Comparison of ENCODE assay signal across 8 mouse cellular contexts in genomic region chr5:117509511-117510375, GRCm38 (mm10).
DNase-seq lines count a peak whose midpoint lies in the region; ATAC-seq lines count a peak whose summit lies in the region.

No protein-coding gene starts in this region.

- 45% methylated on average over 22 of the region's 22 CpGs for WGBS in midbrain, embryonic 10.5 days
- 48% methylated on average over 19 of the region's 22 CpGs for WGBS in midbrain, embryonic 16.5 days
- WGBS in forebrain, embryonic 11.5 days, result 40% methylated on average over 22 of the region's 22 CpGs

- H3K27me3 ChIP-seq in midbrain, embryonic 10.5 days (ENCODE audit: low read depth, poor library complexity, severe bottlenecking), result no peaks in the 10 kb centered on the region
- H3K27me3 ChIP-seq in midbrain, embryonic 16.5 days (ENCODE audit: control insufficient read depth, insufficient read depth, low read depth, low read length), result no peaks in the 10 kb centered on the region
- no peaks in the 10 kb centered on the region for H3K27me3 ChIP-seq in forebrain, embryonic 11.5 days (ENCODE audit: control insufficient read depth, insufficient read depth, low read length)

- H3K4me2 ChIP-seq in midbrain, embryonic 16.5 days (ENCODE audit: low read length), result no peak overlapping the region
- H3K4me2 ChIP-seq in forebrain, embryonic 11.5 days (ENCODE audit: low read depth, low read length, severe bottlenecking), result 0 out of 2 replicates have a peak overlapping the region, but pooled peaks have one; percentile 15

- no peak for ATAC-seq in midbrain, embryonic 16.5 days
- no peak for ATAC-seq in forebrain, embryonic 11.5 days (replicated peaks; ENCODE audit: low FRiP score)
- ATAC-seq in megakaryocyte, adult 5-6 weeks (ENCODE audit: poor library complexity, severe bottlenecking), result peak; percentile 78
- no peak; the same call in 1 of the 2 replicates for ATAC-seq in frontal cortex, adult (ENCODE audit: low TSS enrichment)

- H3K4me1 ChIP-seq in midbrain, embryonic 10.5 days, result peaks cover 12% of the 10 kb centered on the region
- no peaks in the 10 kb centered on the region for H3K4me1 ChIP-seq in midbrain, embryonic 16.5 days (ENCODE audit: control insufficient read depth, insufficient read depth, low read length)
- no peaks in the 10 kb centered on the region for H3K4me1 ChIP-seq in forebrain, embryonic 11.5 days (replicated peaks; ENCODE audit: control insufficient read depth, insufficient read depth, low read length)

- no peaks in the 10 kb centered on the region for H3K9me3 ChIP-seq in midbrain, embryonic 10.5 days (replicated peaks)
- no peaks in the 10 kb centered on the region for H3K9me3 ChIP-seq in midbrain, embryonic 16.5 days (replicated peaks; ENCODE audit: control insufficient read depth, low read length, poor library complexity, severe bottlenecking)
- H3K9me3 ChIP-seq in forebrain, embryonic 11.5 days (ENCODE audit: control insufficient read depth, low read length), result no peaks in the 10 kb centered on the region

- peak overlapping the region; percentile 68; the same call in 1 of the 2 replicates for H3K27ac ChIP-seq in midbrain, embryonic 10.5 days (replicated peaks)
- no peak overlapping the region for H3K27ac ChIP-seq in midbrain, embryonic 16.5 days (ENCODE audit: low read length)
- H3K27ac ChIP-seq in forebrain, embryonic 11.5 days (ENCODE audit: low read depth, low read length), result no peak overlapping the region

- H3K36me3 ChIP-seq in midbrain, embryonic 10.5 days, result no peaks in the 10 kb centered on the region
- no peaks in the 10 kb centered on the region; the same call in 1 of the 2 replicates for H3K36me3 ChIP-seq in midbrain, embryonic 16.5 days (ENCODE audit: control insufficient read depth, insufficient read depth, low read length)
- no peaks in the 10 kb centered on the region for H3K36me3 ChIP-seq in forebrain, embryonic 11.5 days (ENCODE audit: control insufficient read depth, insufficient read depth, low read length)

- DNase-seq in midbrain, embryonic 10.5 days (ENCODE audit: low spot score), result peak; percentile 59
- peak; percentile 63 for DNase-seq in T-cell, adult 2 months (ENCODE audit: low spot score)
- DNase-seq in forebrain, embryonic 11.5 days (ENCODE audit: low spot score), result peak; percentile 80
- peak; percentile 33 for DNase-seq in kidney, adult 11 months
- DNase-seq in thymus, adult 18-20 months, result peak; percentile 36 to 47

- H3K4me3 ChIP-seq in midbrain, embryonic 10.5 days, result peak overlapping the region; percentile 20; the same call in 1 of the 2 replicates
- no peak overlapping the region for H3K4me3 ChIP-seq in midbrain, embryonic 16.5 days (ENCODE audit: low read depth, low read length)
- no peak overlapping the region for H3K4me3 ChIP-seq in forebrain, embryonic 11.5 days (ENCODE audit: low read depth, low read length)

- no peak overlapping the region for H3K9ac ChIP-seq in midbrain, embryonic 16.5 days (ENCODE audit: low read depth, low read length)
- H3K9ac ChIP-seq in forebrain, embryonic 11.5 days (ENCODE audit: low read length), result peak overlapping the region; percentile 32
